Mouse (Mus musculus): ENCODE measurements around the gene Zfp54. TPM values are rescaled to one million over a fixed set of nuclear protein-coding genes. Genes with fewer than 3 reads are reported as not detected.
"Not testable (repeated sequence)": the region's sequence is repeated elsewhere in the genome, so short reads cannot be mapped to it uniquely, and the experiment has no call there.

Gene Zfp54
- polyA plus RNA-seq, 1 experiment from 2014 or later, result 1.7 TPM

GRCm38 (mm10) chr17:21472032-21472652 is 49.1 kb downstream of the Zfp54 start:
- Histone ChIP-seq H3K4me2 (ENCODE audit: low read depth, low read length) (no peak overlapping the region), H3K27me3 (ENCODE audit: control insufficient read depth, insufficient read depth, low read depth, low read length) (no peaks in the 10 kb centered on the region), H3K4me1 (ENCODE audit: control insufficient read depth, low read depth, low read length) (peaks cover 17% of the 10 kb centered on the region), H3K9ac (ENCODE audit: low read depth, low read length) (no peak overlapping the region), H3K36me3 (ENCODE audit: control insufficient read depth, insufficient read depth) (no peaks in the 10 kb centered on the region), H3K27ac (ENCODE audit: low read length) (no peak overlapping the region), H3K9me3 (replicated peaks; ENCODE audit: control insufficient read depth, low read length) (no peaks in the 10 kb centered on the region), H3K4me3 (ENCODE audit: low read depth, low read length) (no peak overlapping the region)
- WGBS (ENCODE audit: insufficient replicate concordance), result 21% methylated on average over 3 of the region's 3 CpGs
- ATAC-seq (ENCODE audit: low read depth), result no peak

- WGBS (ENCODE audit: insufficient replicate concordance), result 19% methylated on average over 2 of the region's 2 CpGs
- no peak overlapping the region for H3K9ac ChIP-seq (ENCODE audit: low read depth, low read length)
- peak overlapping the region; percentile 7; the same call in 1 of the 2 replicates for H3K4me2 ChIP-seq (ENCODE audit: low read depth, low read length)
- H3K4me3 ChIP-seq (ENCODE audit: low read depth, low read length), result no peak overlapping the region
- peak; percentile 76 for ATAC-seq (ENCODE audit: low read depth)
- peaks cover 17% of the 10 kb centered on the region for H3K4me1 ChIP-seq (ENCODE audit: control insufficient read depth, low read depth, low read length)
- H3K9me3 ChIP-seq (replicated peaks; ENCODE audit: control insufficient read depth, low read length), result no peaks in the 10 kb centered on the region
- no peak overlapping the region; the same call in 1 of the 2 replicates for H3K27ac ChIP-seq (ENCODE audit: low read length)
- no peaks in the 10 kb centered on the region for H3K36me3 ChIP-seq (ENCODE audit: control insufficient read depth, insufficient read depth)
- no peaks in the 10 kb centered on the region for H3K27me3 ChIP-seq (ENCODE audit: control insufficient read depth, insufficient read depth, low read depth, low read length)
Observed at GRCm38 (mm10) chr17:21472653-21473307, 49.8 kb downstream of the Zfp54 start.

- 28% methylated on average over 14 of the region's 14 CpGs for WGBS (ENCODE audit: insufficient replicate concordance)
- 0 out of 2 replicates have a peak overlapping the region, but pooled peaks have one; percentile 33 for H3K27ac ChIP-seq (ENCODE audit: low read length)
- 0 out of 2 replicates have a peak overlapping the region, but pooled peaks have one; percentile 7 for H3K9ac ChIP-seq (ENCODE audit: low read depth, low read length)
- H3K9me3 ChIP-seq (replicated peaks; ENCODE audit: control insufficient read depth, low read length), result no peaks in the 10 kb centered on the region
- no peak overlapping the region for H3K4me3 ChIP-seq (ENCODE audit: low read depth, low read length)
- H3K4me1 ChIP-seq (ENCODE audit: control insufficient read depth, low read depth, low read length), result peaks cover 17% of the 10 kb centered on the region
- H3K27me3 ChIP-seq (ENCODE audit: control insufficient read depth, insufficient read depth, low read depth, low read length), result no peaks in the 10 kb centered on the region
- no peaks in the 10 kb centered on the region for H3K36me3 ChIP-seq (ENCODE audit: control insufficient read depth, insufficient read depth)
- ATAC-seq (ENCODE audit: low read depth), result 0 out of 2 replicates have a peak, but pooled peaks have one; percentile 20
- peak overlapping the region; percentile 7 for H3K4me2 ChIP-seq (ENCODE audit: low read depth, low read length)
Observed at GRCm38 (mm10) chr17:21473362-21474190, 50.5 kb downstream of the Zfp54 start.

DNA sequence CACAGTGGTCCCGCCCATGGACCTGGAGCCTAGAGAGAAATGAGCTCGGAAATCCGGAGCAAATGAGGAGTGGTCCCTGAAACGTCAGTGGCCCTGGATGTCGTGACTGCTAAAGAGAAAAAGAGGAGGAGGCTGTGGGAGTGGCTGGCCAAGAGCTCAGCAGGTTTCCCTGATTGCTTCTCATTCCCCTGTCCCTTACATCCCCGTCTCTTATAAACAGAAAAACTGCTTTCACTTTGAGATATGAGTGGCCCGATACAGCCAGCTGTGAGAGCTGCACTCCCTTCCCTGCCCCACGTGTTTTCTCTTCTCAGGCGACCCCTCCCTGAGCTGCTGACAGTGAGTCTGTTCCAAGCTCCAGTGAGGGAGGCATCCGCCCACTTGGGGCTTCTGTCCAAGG is 51.7 kb downstream of the Zfp54 start:
- not testable (repeated sequence) for ATAC-seq (ENCODE audit: low read depth); H3K9me3 ChIP-seq (replicated peaks; ENCODE audit: control insufficient read depth, low read length); H3K36me3 ChIP-seq (ENCODE audit: control insufficient read depth, insufficient read depth); H3K27me3 ChIP-seq (ENCODE audit: control insufficient read depth, insufficient read depth, low read depth, low read length); H3K27ac ChIP-seq (ENCODE audit: low read length); H3K9ac ChIP-seq (ENCODE audit: low read depth, low read length)
- Histone ChIP-seq H3K4me3 (ENCODE audit: low read depth, low read length) (peak overlapping the region; percentile 29), H3K4me1 (ENCODE audit: control insufficient read depth, low read depth, low read length) (peaks cover 17% of the 10 kb centered on the region), H3K4me2 (ENCODE audit: low read depth, low read length) (peak overlapping the region; percentile 30; the same call in 1 of the 2 replicates)
- 9% methylated on average over 10 of the region's 10 CpGs for WGBS (ENCODE audit: insufficient replicate concordance)

- H3K36me3 ChIP-seq (ENCODE audit: control insufficient read depth, insufficient read depth); H3K9ac ChIP-seq (ENCODE audit: low read depth, low read length); H3K27me3 ChIP-seq (ENCODE audit: control insufficient read depth, insufficient read depth, low read depth, low read length); H3K4me2 ChIP-seq (ENCODE audit: low read depth, low read length); H3K9me3 ChIP-seq (replicated peaks; ENCODE audit: control insufficient read depth, low read length); H3K4me3 ChIP-seq (ENCODE audit: low read depth, low read length); H3K27ac ChIP-seq (ENCODE audit: low read length); ATAC-seq (ENCODE audit: low read depth): not testable (repeated sequence)
- H3K4me1 ChIP-seq (ENCODE audit: control insufficient read depth, low read depth, low read length), result peaks cover 17% of the 10 kb centered on the region
- 13% methylated on average over 1 of the region's 1 CpGs for WGBS (ENCODE audit: insufficient replicate concordance)
Observed at GRCm38 (mm10) chr17:21475290-21475689, 52.3 kb downstream of the Zfp54 start.

GRCm38 (mm10) chr17:21476351-21476750 is 53.3 kb downstream of the Zfp54 start:
- not testable (repeated sequence) for H3K4me2 ChIP-seq (ENCODE audit: low read depth, low read length); H3K27ac ChIP-seq (ENCODE audit: low read length); H3K36me3 ChIP-seq (ENCODE audit: control insufficient read depth, insufficient read depth); H3K9ac ChIP-seq (ENCODE audit: low read depth, low read length); ATAC-seq (ENCODE audit: low read depth); H3K9me3 ChIP-seq (replicated peaks; ENCODE audit: control insufficient read depth, low read length); H3K27me3 ChIP-seq (ENCODE audit: control insufficient read depth, insufficient read depth, low read depth, low read length); H3K4me3 ChIP-seq (ENCODE audit: low read depth, low read length)
- peaks cover 17% of the 10 kb centered on the region for H3K4me1 ChIP-seq (ENCODE audit: control insufficient read depth, low read depth, low read length)
- WGBS (ENCODE audit: insufficient replicate concordance), result 56% methylated on average over 4 of the region's 9 CpGs

- WGBS (ENCODE audit: insufficient replicate concordance), result 39% methylated on average over 10 of the region's 10 CpGs
- H3K36me3 ChIP-seq (ENCODE audit: control insufficient read depth, insufficient read depth); H3K4me3 ChIP-seq (ENCODE audit: low read depth, low read length); H3K27ac ChIP-seq (ENCODE audit: low read length); ATAC-seq (ENCODE audit: low read depth); H3K9me3 ChIP-seq (replicated peaks; ENCODE audit: control insufficient read depth, low read length); H3K4me2 ChIP-seq (ENCODE audit: low read depth, low read length); H3K4me1 ChIP-seq (ENCODE audit: control insufficient read depth, low read depth, low read length); H3K9ac ChIP-seq (ENCODE audit: low read depth, low read length); H3K27me3 ChIP-seq (ENCODE audit: control insufficient read depth, insufficient read depth, low read depth, low read length): not testable (repeated sequence)
Observed at GRCm38 (mm10) chr17:21478103-21478777, 55.2 kb downstream of the Zfp54 start.
